Mouse (Mus musculus) limb, embryonic 14.5 days (tissue): ENCODE measurements around the gene Pcca. TPM values are rescaled to one million over a fixed set of nuclear protein-coding genes. Genes with fewer than 3 reads are reported as not detected.
"Not testable (repeated sequence)": the region's sequence is repeated elsewhere in the genome, so short reads cannot be mapped to it uniquely, and the experiment has no call there.

Experiments
- ATAC-seq: fragments of 200-750 bp; cut with Nextera tagmentation; 2 replicates; pipeline ENCODE4 v1.8.0; 2017; ENCODE audit warnings: low read depth, moderate number of reproducible peaks, moderate TSS enrichment; ENCODE audit not compliant: low FRiP score
- DNase-seq: peaks from one replicate; pipeline ENCODE4 v3.0.0-alpha.2; 2015; ENCODE audit warnings: low spot score
- H3K27ac ChIP-seq: fragments of 300-500 bp; sonication (generic); replicated peaks from 2 replicates; pipeline ENCODE4 v1.5.1; 2014; ENCODE audit warnings: low read depth, mild to moderate bottlenecking, low read length, moderate library complexity, mixed read lengths
- H3K27me3 ChIP-seq: fragments of 300-500 bp; sonication (generic); 2 replicates; pipeline ENCODE4 v1.6.1; 2014; ENCODE audit warnings: low read length, mixed read lengths; ENCODE audit not compliant: control insufficient read depth, insufficient read depth
- H3K36me3 ChIP-seq: fragments of 300-500 bp; sonication (generic); 2 replicates; pipeline ENCODE4 v1.6.1; 2014; ENCODE audit warnings: mild to moderate bottlenecking, low read length, moderate library complexity, mixed read lengths; ENCODE audit not compliant: control insufficient read depth, insufficient read depth
- H3K4me1 ChIP-seq: fragments of 300-500 bp; sonication (generic); 2 replicates; pipeline ENCODE4 v1.6.1; 2014; ENCODE audit warnings: antibody characterized with exemption, low read length, mixed read lengths; ENCODE audit not compliant: control insufficient read depth, insufficient read depth
- H3K4me2 ChIP-seq: fragments of 300-500 bp; sonication (generic); replicated peaks from 2 replicates; pipeline ENCODE4 v1.6.1; 2014; ENCODE audit warnings: low read depth, mild to moderate bottlenecking, low read length, moderate library complexity; ENCODE audit not compliant: severe bottlenecking
- H3K4me3 ChIP-seq: fragments of 300-500 bp; sonication (generic); replicated peaks from 2 replicates; pipeline ENCODE4 v1.5.1; 2014; ENCODE audit warnings: low read length
- H3K9ac ChIP-seq: fragments of 300-500 bp; sonication (generic); 2 replicates; pipeline ENCODE4 v1.6.1; 2014; ENCODE audit warnings: mild to moderate bottlenecking, low read depth, low read length, moderate library complexity; ENCODE audit not compliant: severe bottlenecking
- H3K9me3 ChIP-seq: fragments of 300-500 bp; sonication (generic); 2 replicates; pipeline ENCODE4 v1.6.1; 2016; ENCODE audit warnings: low read length; ENCODE audit not compliant: control insufficient read depth
- POLR2A ChIP-seq: fragments of 200-500 bp; IDR thresholded peaks from 2 replicates; pipeline ENCODE4 v1.8.0; 2012; ENCODE audit warnings: inconsistent platforms, mild to moderate bottlenecking, moderate library complexity, borderline replicate concordance; ENCODE audit not compliant: insufficient read depth, insufficient read length; ENCODE audit errors: extremely low read depth
- WGBS: fragments of 180-500 bp; shearing (Covaris S2); extraction: QIAGEN DNeasy Blood & Tissue Kit; methylation state at CpG from one replicate; pipeline ENCODE4 v1.1.7; 2014; 5-methylcytosine and 5-hydroxymethylcytosine counted together
- polyA plus RNA-seq, 2 experiments: library from polyadenylated mRNA; depleted of rRNA in 1 of 2; stranded (reverse) in 1 of 2; unstranded in 1 of 2; fragments of >200 nt; fragmentation: Nextera tagmentation in 1 of 2; extraction: Ambion mirVana in 1 of 2; gene quantifications; 2 replicates each; pipeline versions ENCODE4 v1.2.1 to v1.2.3; 2012 to 2014

The Pcca gene
- polyA plus RNA-seq, 2 experiments = 15.7 to 17.3 TPM

DNA sequence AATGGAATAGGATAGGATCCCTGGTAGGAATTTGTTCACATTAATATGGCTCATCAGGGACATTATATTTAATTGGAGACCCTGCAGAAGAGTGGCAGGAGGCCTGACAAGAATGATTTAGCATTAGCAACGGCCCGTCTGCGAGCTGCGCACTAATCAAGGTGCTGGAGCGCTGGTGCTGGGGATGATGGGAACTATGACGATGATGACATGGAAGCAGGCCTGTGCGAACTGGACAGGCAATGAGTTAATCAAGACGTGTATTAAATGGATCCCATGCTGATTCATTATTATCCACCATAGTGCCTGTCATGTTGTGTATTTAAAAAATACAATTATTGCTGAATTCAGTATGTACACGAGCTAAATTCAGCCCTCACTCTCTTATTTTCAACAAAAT, 36.7 kb downstream of the Pcca start:
- Histone ChIP-seq H3K4me2 (no peak overlapping the region), H3K4me3 (no peak overlapping the region), H3K9ac (no peak overlapping the region), H3K4me1 (no peaks in the 10 kb centered on the region), H3K27ac (no peak overlapping the region), H3K27me3 (no peaks in the 10 kb centered on the region), H3K36me3 (no peaks in the 10 kb centered on the region), H3K9me3 (no peaks in the 10 kb centered on the region)
- no peak for DNase-seq
- TF ChIP-seq POLR2A = no peak
- 81% methylated on average over 9 of the region's 9 CpGs for WGBS
- no peak for ATAC-seq

GRCm38 (mm10) chr14:122574064-122574751, 40.1 kb downstream of the Pcca start:
- no peak for ATAC-seq
- DNase-seq = no peak
- Histone ChIP-seq H3K4me1 (no peaks in the 10 kb centered on the region), H3K36me3 (no peaks in the 10 kb centered on the region), H3K9ac (no peak overlapping the region), H3K4me2 (no peak overlapping the region), H3K27me3 (no peaks in the 10 kb centered on the region), H3K4me3 (no peak overlapping the region), H3K9me3 (no peaks in the 10 kb centered on the region), H3K27ac (no peak overlapping the region)
- no peak for TF ChIP-seq POLR2A
- 75% methylated on average over 7 of the region's 7 CpGs for WGBS

GRCm38 (mm10) chr14:122577816-122578215, 43.7 kb downstream of the Pcca start:
- no peak overlapping the region for H3K27ac ChIP-seq
- no peaks in the 10 kb centered on the region for H3K4me1 ChIP-seq
- TF ChIP-seq POLR2A = no peak
- H3K36me3 ChIP-seq = no peaks in the 10 kb centered on the region
- ATAC-seq (no peak), DNase-seq (no peak)
- no peaks in the 10 kb centered on the region for H3K9me3 ChIP-seq
- H3K9ac ChIP-seq = no peak overlapping the region
- H3K4me2 ChIP-seq = no peak overlapping the region
- WGBS = 86% methylated on average over 4 of the region's 4 CpGs
- no peaks in the 10 kb centered on the region for H3K27me3 ChIP-seq
- H3K4me3 ChIP-seq = no peak overlapping the region

DNA sequence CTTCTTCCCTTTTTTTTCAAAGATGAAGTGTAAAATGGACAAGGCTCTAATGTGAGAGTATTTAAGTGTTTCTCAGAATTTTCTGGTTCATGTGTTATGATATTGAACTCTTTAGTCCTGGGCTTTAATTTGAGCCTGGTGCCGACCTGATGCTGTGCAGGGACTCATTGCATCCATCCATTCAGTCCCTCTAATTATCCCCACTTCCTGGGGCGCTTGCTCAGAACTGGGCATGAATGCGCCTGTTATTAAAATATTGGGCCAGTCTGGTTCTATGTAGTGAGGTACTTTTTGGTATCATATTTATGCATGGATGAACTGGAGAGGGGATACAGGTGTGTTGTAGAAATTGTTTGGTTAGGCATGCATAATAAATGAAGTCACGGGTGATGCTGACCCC, 47.9 kb downstream of the Pcca start:
- Histone ChIP-seq H3K4me1 (no peaks in the 10 kb centered on the region), H3K4me3 (no peak overlapping the region), H3K9me3 (no peaks in the 10 kb centered on the region), H3K4me2 (no peak overlapping the region), H3K27me3 (no peaks in the 10 kb centered on the region), H3K36me3 (no peaks in the 10 kb centered on the region), H3K9ac (no peak overlapping the region), H3K27ac (no peak overlapping the region)
- 41% methylated on average over 4 of the region's 4 CpGs for WGBS
- DNase-seq (no peak), ATAC-seq (no peak)
- no peak for TF ChIP-seq POLR2A

- Histone ChIP-seq H3K4me2 (no peak overlapping the region), H3K4me3 (no peak overlapping the region), H3K9me3 (no peaks in the 10 kb centered on the region), H3K27me3 (no peaks in the 10 kb centered on the region), H3K4me1 (no peaks in the 10 kb centered on the region), H3K9ac (no peak overlapping the region), H3K27ac (no peak overlapping the region), H3K36me3 (no peaks in the 10 kb centered on the region)
- TF ChIP-seq POLR2A = no peak
- ATAC-seq (no peak), DNase-seq (no peak)
- WGBS = 33% methylated on average over 7 of the region's 7 CpGs
Observed at GRCm38 (mm10) chr14:122582491-122583077, 48.5 kb downstream of the Pcca start.

- ATAC-seq = not testable (repeated sequence)
Observed at GRCm38 (mm10) chr14:122584087-122584486, 50.0 kb downstream of the Pcca start.

More at GRCm38 (mm10) chr14:122584087-122584486, 50.0 kb downstream of the Pcca start:
- H3K9me3 ChIP-seq, H3K4me1 ChIP-seq, H3K27ac ChIP-seq, H3K36me3 ChIP-seq, DNase-seq, H3K4me3 ChIP-seq, H3K27me3 ChIP-seq, H3K4me2 ChIP-seq, H3K9ac ChIP-seq: not testable (repeated sequence)
- 84% methylated on average over 2 of the region's 2 CpGs for WGBS
